Mouse (Mus musculus): ENCODE results near the gene Aasdhppt.

GRCm38 (mm10) chr9:4309351-4310085 is at the start of gene Aasdhppt, which contains the start of gene Kbtbd3:
- TF ChIP-seq CTCF (IDR thresholded peaks at IDR 0.05; ENCODE audit: extremely low read depth, insufficient read depth, low read length) = no peak
- TF ChIP-seq POLR2A (IDR thresholded peaks at IDR 0.05; ENCODE audit: extremely low read depth, insufficient read depth, low read length) = peak; percentile 97
